Mouse (Mus musculus): ENCODE data around the gene Polr1c.
A peak's percentile ranks its signal among the peaks of the same experiment; 100 is the strongest.

GRCm38 (mm10) chr17:46252571-46253451 lies 5.0 kb upstream of the Polr1c start:
- TF ChIP-seq CTCF (IDR thresholded peaks at IDR 0.05; ENCODE audit: low read depth, low read length) (peak; percentile 19; the same call in 1 of the 2 replicates), POLR2A (IDR thresholded peaks at IDR 0.05; ENCODE audit: extremely low read depth, insufficient read depth, low read length) (no peak)

Data from liver, adult 2 months (tissue).